Mouse (Mus musculus) adrenal gland (tissue): Measurements from ENCODE around the gene Smyd2.

Experiments
- intact Hi-C: fragments of 180-260 bp; cut with DNase I; formaldehyde crosslinking; loops from one replicate; pipeline ENCODE4 v1.15.1; 2025

The Smyd2 gene

DNA sequence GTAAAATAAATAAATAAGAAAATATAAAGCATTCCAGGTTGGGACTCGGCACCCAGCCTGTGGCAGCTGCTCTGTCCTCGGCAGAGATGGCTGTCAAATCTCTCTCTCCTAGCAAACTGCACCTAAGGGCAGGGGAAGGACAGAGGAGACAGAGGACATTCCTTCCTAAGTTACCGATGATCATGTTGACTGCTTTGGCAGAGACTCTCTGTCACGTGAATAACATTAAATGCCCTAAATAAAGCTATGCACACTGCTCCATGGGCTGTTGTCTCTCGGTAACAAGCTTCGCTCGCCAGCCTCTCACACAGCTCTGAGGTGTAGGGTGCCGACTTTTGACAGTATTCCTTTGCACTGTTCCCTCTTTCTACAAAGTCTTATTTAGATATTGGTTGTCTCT lies 46.0 kb downstream of the Smyd2 start:
- intact Hi-C loops: no loop called here

DNA sequence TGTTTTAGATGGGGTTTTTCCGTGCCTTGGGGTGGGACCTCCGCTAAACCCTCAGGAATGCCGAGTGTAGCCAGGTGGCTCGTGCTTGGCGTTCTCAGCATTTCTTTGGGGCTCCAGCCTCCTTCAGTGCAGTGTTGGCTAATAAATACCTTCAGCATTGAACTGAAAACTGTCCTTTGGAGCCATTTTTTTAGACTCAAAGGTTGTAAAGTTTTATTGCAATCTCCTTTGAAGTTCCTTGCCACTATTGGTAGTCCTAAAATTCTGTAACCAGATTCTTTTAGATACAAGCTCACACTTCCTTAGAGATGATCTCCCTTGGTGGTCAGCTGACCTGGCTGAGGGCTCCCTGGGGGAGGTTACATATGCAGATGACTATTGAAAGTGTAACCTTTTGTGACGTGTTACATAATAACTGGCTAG lies 46.7 kb downstream of the Smyd2 start:
- intact Hi-C loops: no loop called here

DNA sequence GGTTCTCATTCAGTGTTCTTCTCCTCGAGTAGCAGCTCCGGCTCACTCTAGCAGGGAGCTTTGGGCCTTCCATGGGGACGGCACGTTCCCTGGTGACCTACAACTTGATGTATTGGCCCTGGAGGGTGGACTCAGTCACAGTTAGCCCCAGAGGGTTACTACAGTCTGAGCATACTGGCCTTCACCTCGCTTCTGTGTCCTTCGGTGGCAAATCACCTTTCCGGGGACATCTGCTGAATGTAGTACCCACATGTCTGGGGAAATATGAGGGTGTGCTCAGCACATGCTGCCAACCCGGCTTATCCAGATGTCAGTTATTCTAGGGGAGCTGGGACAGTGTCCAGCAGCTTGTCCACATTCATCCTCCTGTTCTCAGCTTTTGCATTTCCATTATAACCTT lies 48.6 kb downstream of the Smyd2 start:
- intact Hi-C loops: no loop called here

DNA sequence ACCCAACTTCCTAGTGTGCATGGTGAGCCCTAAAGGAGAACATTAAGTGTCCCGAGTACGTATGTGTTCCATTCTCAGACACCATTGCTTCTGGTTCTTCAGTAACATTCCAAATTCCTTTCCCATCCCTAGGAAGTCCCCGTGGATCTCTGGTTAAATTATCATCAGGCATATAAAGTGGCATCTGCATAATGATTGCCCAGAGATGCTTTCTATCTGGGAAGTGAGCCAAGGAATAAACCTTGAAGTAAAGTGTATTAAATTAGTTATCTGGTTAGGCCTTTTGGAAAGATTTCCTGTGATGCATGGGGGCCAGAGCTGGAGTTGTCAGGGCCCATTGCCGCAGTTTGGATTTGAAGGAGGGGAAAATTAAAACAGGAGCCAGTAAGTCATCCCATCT lies 50.1 kb downstream of the Smyd2 start:
- intact Hi-C loops: no loop called here

DNA sequence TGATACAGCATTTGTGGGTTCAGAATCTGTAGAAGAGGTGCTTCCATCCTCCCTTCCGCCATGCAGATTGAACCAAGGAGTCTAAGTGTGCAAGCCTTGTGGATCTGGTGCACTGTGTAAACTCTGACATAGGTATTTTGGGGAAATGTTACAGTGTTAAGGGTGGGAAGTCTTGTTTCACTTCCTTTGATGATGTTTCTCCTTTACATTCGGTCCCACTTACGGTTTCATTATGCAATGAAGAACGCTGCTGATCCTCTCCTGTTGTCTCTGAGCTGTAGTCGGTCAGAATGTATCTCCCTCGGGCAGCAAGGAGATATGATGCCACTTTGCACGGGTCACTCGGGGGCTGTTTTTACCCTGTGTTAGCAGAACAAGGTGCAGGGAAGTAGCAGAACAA lies 50.5 kb downstream of the Smyd2 start:
- intact Hi-C loops: no loop called here

DNA sequence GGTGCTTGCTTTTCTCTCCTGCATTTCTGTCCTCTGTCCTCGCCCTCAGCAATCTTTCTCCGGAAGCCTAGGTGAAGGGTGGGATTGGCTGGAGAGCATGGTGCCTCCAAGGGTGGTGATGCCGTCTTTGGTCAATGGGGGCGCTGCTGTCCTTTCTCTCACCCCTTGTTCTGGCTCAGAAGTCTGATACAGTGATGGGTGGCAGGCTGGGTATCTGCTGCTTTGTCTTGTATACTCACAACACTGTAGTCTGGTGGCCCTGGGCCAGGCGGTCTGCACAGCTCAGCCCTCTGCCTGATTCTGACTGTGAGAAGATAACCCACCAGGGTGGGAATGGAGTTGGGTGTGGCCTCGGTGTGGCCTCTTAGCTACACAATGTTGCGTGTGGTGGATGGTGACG lies 51.6 kb downstream of the Smyd2 start:
- intact Hi-C loops: no loop called here

DNA sequence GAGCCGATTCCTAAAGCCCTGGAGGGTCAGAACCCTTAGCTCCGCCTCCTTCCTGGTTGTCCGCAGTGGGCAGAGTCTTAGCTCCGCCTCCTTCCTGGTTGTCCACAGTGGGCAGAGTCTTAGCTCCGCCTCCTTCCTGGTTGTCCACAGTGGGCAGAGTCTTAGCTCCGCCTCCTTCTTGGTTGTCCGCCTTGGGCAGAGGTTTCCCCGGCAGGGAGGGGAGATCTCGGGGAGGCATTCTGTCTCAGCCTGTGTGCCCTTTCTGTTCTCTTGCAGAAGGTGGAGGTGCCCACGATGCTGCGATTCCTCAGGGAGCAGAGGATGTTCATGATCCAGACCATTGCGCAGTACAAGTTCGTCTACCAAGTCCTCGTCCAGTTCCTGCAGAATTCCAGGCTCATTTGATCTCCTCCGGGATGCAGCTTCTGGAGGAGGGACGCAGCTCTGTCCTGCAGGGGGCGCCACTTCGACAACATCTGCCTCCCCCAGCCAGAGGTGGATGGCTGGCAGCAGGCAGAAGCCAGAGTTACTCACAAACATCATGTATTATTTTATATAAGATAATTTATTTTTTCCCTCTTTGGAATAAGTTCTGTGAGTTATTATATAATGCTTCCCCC lies 52.4 kb downstream of the Smyd2 start:
- intact Hi-C loops: no loop called here

DNA sequence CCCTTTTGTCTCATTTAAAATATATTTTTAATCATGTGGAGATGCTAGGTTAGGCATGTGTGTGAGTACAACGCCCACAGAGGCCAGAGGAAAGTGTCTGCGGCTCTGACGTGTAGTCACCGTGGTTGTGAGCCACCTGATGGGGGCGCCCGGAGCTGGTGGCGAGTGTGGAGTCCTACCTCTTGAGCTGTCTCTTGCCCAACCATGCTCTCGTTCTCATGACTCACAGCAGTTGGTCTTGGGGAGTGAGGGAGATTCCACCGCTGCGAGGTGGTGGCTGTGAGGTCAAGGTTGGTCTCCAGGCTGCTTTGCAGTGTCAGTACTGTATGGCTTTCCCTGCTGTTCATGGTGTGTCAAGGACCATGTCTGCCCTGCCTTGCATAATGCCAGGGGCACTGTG lies 54.1 kb downstream of the Smyd2 start:
- intact Hi-C loops: no loop called here

DNA sequence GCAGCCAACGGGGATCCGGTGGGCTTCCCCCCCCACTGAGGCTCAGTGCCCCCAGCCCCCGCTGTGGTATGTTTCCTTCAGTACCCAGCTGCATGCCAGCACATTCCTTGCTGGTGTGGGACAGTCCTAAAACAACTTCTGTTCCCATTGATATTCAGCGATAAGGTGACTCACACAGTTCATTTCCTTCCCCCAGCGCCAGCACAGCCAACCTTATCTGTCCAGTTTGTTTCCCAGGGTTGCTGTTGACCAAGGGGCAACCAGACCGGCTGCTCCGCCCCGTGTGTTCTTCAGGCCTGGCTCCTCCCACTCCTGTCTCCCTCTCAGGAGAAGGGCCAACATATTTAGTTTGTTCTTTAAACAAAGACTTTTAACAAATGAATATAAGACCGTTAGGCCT lies 54.7 kb downstream of the Smyd2 start:
- intact Hi-C loops: no loop called here

DNA sequence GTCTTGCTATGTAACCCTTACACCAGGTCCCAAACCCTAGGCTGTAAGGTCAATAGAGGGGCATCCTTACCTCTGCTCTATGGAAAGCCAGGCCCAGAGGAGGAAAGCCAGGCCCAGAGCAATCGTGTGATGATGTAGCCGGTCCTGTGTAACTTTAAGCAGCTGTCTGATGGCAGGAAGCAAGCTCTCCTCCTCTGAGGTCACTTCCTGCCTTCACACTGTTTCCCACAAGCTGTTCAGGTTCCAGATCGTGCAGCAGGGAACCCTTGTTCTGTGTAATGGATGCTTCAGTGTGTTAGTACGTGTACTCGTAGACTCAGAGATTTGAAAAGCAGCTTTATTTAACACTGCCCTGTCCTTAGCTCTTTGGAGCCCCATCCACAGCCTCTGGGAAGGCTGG lies 55.1 kb downstream of the Smyd2 start:
- intact Hi-C loops: no loop called here

DNA sequence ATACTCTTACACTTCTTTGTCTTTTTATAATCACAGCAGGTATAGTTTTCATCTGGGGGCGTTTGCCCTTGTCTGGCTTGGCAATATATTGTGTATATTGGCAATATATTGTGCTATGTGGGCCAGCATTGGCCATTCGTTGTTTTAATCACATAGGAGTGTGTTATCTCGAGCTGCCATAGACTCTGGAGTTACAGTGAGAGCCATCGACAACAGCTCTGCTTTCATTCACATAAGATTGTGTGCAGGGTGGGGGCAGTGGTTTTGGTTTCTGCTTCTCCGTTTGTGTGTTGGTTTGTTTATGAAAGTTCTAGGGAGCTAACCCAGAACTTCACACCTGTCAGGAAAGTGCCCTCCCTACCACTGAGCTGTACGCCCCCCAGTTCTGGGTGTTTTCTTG lies 55.5 kb downstream of the Smyd2 start:
- intact Hi-C loops: no loop called here

DNA sequence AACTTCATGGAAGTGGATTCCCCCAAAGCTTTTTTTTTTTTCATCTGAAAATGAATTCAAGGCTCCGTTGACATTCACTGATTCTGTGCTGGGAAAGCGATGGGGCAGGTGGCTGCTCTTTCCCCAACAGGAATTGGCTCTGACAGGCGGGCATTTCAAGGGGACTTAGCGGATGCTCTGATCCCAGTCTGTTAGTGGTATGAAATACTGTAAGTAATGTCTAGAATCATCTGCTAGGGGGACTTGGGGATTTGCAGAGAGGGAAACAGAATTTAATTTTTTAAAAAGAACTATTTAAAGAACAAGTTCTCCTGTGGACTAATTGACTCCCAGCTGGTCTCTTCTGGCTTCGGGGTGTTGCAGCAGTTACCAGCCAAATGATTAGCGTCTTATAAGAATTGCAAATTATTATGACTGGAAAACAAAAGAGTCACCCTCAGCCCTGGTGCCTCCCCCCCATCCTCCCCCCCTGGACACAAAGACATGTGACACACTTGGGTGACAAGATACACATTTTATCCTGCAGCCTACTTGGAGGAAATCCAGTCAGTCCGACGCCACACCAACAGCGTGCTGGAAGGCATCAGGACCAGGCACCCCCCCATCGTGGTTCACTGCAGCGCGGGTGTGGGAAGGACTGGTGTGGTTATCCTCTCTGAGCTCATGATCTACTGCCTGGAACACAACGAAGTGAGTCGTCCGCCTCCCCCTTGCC lies 57.2 kb downstream of the Smyd2 start:
- intact Hi-C loops: no loop called here

DNA sequence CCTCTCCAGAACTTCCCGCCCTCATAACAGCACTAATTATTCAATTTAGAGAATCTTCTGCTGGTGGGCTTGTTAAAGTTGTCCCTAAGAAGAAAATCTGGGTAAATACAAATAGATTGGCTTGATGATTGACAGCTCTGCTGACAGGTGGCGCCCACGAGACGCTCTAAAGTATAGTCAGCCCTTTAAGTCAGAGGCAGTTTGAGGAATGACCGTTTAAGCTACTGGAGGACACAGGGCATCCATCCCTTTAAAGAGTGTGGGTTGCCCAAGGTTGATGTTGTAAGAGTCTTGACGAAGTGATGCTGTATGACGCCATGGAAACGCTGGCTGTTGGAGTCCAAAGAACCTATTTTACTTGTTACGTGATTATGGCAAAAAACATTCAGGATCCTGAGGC lies 57.9 kb downstream of the Smyd2 start:
- intact Hi-C loops: no loop called here

DNA sequence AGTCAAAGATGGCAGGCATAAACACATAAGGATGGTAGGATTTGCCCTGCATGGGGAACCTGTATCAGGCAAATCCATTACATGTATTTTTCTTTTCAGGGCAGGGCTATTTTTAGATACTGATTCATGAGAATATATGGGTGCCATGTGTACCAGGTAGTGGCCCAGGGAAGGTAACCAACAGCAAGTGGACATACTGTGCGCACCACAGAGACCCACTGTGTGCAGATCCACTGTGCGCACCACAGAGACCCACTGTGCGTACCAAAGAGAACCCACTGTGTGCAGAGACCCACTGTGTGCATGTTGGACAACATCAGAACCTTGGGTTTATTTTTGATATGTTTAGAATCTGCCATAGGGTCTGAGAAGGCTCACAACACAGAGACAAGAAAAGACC lies 58.4 kb downstream of the Smyd2 start:
- intact Hi-C loops: no loop called here

DNA sequence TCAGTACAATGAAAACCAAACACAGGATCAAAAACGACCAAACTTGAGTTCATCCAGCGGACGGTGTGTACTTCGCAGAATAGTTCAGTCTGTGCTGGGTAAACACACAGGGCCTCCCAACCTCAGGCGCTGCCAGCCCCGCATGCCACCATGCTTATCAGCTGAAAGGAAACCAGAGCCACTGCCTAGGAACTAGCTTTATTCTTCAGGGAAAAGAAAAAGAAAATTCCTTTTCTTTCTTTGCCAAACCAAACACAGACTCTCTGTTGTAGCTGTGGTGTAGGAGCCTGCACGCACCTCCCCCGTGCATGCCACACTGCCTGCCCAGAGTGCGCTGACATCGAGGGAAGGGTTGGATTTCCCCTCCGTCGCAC lies 61.2 kb downstream of the Smyd2 start:
- intact Hi-C loops: no loop called here

DNA sequence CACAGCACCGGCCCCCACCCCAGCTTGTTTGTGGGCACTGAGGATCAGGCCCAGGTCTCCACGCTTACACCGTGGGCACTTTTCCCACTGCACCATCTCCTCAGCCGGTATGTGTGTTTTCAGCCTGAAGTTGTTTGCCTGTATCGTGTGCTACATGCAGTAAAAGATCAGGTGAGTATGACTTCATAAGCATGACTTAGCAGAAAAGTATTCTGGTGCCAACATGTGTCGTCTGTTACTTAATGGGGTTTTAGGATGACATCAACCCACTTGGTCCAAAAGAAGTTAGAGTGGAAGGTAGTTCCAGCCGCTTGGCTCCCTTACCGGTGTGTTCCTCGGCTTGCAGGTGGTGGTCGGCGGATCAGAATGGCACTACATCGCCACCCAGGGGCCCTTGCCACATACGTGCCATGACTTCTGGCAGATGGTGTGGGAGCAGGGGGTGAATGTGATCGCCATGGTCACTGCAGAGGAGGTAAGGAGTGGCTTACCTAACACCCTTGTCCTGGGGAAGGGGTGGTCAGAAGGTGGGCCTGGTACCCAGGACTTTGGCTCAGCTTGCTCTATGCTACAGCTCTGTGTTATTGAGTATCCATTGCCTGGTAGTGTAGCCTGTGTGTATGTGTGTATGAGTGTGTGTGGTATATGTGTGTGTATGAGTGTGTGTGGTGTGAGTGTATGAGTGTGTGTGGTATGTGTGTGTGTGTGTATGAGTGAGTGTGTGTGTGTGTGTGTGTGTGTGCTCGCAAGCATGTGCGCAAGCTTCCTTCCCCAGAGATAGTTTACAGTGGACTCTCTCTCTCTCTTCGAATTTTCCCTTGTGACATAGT lies 61.8 kb downstream of the Smyd2 start:
- intact Hi-C loops: no loop called here

DNA sequence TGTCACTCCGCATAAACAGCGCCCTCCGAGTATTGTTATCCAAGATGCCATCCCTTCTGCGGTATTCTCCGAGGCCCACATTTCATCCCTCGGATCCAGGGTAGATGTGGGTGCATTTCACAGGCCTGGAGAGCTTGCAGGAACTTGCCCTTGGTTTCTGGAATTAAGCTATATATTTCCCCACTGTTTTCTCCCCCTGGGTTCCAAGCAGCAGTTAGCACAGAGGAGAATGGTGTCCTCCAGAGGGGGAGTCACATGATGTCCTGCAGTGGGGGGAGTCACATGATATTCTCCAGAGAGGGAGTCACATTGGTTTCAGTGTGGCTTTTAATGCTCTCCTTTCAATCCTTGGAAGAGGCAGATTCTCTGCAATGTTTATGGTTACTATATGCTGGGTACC lies 63.8 kb downstream of the Smyd2 start:
- intact Hi-C loops: no loop called here

DNA sequence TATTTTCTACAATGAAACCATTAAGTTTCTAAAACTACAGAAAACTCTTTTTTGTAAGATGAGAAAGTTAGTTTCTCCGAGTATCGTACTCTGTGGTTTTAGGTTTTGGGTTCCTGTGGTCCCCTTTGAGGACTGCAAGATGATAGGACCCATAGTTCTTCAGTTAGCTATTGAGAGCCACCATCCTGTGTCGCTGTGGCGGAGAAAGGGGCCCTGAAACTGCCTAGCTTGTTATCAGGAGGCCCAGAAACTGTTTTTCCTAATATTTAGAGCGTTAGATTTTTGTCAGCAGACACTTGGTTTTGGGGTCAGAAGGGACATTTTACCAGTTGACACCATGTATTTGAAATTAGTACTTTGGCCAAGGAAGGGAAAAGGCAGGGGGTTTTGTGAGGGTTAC lies 66.4 kb downstream of the Smyd2 start:
- intact Hi-C loops: no loop called here

DNA sequence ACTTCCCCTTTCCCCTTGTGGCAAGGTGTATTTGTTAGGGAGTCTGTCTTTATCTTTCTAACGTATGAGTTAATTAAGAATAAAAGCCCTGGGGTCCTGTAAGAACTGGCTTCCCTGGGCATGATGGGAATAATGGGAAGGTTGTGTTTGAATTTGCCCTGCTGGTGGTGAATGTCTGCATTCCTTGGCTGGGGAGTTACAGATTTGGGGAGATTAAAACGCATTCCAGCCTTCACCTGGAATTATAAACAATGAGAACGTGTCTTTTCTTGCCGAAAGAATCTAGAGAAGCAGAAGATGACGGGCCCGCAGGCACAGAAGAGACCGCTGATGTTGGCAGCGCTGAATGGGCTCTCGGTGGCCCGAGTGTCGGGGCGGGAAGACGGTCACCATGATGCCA lies 67.5 kb downstream of the Smyd2 start:
- intact Hi-C loops: no loop called here

DNA sequence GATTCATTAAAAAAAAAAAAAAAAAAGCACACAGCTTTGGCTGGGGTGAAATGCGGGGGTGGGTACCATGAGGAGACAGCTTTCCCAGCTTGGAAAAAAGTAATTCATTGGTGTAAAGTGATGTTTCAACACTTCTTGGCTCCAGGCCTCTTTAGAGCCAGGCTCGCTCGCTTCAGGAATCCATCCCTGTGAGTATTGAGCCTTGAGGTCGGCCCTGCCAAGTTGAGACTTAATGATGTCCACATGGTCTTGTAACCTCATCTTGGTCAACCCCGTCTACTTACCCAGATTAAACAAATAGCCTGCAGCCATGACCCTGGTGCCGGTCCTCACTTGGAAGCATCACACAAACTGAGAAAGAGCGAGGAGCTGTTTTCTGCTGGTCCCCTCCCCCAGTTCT lies 69.7 kb downstream of the Smyd2 start:
- intact Hi-C loops: no loop called here

DNA sequence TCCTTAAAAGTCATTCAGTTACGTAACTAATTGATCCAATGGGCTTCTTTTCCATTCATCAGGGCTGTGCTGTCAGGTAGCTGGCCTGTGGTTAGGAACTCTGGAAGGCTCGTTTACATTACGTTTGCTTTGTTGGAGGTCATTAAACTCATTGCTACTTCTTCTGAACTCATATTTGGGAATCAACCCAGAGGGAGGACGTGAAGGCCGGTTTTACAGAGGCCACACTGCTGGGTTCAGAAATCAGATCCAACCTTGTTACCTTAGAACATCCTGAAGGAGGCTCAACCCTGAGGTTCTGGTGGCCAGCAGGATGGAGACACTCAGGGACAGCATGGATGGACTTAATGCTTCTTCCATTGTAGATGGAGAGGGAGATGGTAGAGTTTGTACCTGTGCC lies 70.1 kb downstream of the Smyd2 start:
- intact Hi-C loops: no loop called here

DNA sequence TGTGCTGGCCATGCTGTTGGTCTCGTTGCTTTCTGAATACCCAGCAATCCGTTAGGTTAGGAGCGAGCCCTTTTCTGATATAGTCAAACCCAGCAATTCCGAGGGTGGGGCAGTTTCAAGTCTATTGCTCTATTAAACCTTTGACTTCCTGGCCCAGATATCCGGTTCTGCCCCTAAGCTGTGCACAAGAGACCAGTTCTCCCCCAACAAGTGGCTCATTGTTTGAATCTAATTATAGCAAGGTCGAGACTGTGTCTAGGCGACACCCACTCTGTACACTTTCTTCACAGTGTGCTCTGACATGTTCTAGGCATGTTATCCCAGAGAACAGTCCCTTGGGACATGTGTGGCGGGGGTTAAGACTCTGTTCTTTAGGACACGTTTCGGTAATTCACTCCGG lies 72.6 kb downstream of the Smyd2 start:
- intact Hi-C loops: no loop called here

DNA sequence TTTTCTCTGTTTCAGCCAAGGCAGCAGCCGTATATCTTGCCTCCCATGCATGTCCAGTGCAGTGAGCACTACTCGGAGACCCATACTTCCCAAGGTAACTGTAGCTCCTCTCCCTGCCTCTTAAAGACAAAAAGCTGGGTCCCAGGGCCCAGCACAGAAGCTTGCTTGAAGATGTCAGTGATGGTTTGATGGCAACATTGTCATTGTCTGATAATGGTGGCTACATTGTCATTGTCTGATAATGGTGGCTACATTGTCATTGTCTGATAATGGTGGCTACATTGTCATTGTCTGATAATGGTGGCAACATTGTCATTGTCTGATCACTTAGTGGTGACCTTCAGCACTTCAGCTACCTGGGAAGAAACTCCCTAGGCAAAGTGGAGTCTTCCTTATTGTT lies 75.8 kb downstream of the Smyd2 start:
- intact Hi-C loops: no loop called here
